Mouse (Mus musculus) urinary bladder, postnatal 10 days (tissue): ENCODE data around the gene Bod1.
A peak's percentile ranks its signal among the peaks of the same experiment; 100 is the strongest.

Source experiments
- DNase-seq: peaks from one replicate; pipeline ENCODE4 v3.0.0; 2022; ENCODE audit warnings: low spot score

The Bod1 gene

DNA sequence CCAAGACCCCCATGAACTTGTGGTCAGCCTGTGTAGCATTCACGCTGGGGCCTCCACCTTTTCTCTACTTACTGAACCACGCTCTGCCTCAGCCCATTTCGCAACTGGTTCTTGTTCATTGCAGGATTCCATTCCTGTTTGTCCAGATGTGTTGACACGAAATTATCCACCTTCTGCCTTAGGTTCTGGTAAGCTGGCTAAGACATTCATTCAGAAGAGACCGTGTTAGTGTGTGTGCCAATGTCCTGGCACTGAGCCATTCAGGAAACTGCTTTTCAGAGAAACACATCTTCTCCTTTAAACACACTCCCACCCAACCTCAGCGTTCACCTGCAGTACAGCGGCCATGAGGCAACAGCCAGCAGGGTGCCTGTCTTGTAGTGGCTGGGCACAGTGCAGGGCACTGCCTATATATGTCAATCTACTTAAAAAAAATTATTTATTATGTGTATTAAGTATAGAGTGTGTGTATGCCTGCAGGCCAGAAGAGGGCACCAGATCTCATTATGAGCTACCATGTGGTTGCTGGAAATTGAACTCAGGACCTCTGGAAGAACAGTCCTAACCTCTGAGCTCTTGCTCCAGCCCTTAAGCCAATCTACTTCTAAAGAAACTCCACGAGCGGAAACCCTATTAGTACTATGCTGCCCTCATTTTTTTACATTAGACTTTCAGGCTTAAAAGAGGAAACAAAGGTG is 2.4 kb downstream of the Bod1 start:
- no peak for DNase-seq

- DNase-seq: no peak
Measured at GRCm38 (mm10) chr11:31664186-31664585, 7.5 kb downstream of the Bod1 start.

- DNase-seq: no peak
Measured at GRCm38 (mm10) chr11:31663501-31663900, 8.2 kb downstream of the Bod1 start.

DNA sequence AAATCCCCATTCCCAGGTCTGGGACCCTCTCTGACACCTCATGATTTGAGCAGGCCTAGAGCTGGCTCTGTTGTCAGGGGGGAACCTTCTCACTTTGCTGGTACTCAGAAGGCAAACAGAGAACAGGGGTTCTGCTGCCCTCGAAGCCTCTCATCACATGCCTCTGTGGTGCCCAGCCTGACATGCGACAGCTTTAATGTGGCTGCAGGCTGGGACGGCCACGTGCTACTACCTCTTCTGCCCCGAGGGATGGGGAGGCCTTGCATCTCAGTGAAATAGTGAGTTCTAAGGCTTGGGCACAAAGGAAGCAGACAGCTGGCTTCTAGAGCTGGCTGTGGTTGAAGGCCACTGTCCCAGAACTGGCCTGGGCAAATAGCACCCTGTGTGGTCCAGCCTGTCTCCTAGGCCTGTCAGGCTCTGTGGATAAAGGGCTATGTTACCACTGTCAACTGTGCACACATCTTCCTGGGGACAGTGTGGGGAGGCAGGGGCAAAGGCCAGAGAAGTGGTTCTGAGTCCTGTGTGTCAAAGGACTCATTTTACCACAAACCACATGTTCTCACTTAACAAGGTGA is 8.7 kb downstream of the Bod1 start:
- no peak for DNase-seq

DNA sequence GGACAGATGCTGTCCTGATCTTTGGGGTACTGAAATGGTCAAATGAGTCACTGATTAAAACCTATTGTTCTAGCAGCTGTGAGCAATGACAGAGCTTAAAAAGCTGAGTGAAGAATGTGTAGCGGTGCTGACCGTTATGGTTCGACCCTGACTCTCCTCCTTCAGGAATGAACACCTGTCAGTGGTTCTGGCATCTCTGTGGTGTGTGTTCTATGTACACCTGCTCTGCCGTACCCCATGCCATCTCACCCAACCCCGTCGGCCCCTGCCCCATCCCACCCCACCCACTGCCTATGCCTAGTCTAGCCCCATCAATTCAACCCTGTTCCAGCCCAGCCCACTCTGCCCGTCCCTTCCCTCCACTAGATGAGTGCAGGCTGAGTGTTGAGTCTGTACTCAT is 9.5 kb downstream of the Bod1 start:
- no peak for DNase-seq

DNA sequence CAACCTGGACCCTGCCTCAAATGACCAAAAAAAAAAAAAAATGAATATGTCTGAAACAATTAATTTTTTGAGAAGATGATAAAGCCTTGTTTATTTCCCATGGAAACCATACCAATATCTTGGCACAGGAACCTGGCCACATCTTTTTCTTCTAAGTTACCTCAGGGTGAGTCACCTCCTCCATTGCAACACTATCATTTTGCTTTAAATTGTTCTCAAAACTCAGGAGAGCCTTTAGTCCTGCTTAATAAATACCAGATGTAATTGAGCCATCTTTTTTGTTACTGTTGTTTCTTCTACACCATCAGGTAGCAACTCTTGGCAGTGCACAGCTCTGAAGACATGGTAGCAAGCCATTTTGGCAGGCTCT is 13.9 kb downstream of the Bod1 start:
- DNase-seq: no peak

GRCm38 (mm10) chr11:31657168-31657805 is 14.4 kb downstream of the Bod1 start:
- no peak for DNase-seq

- no peak for DNase-seq
Measured at GRCm38 (mm10) chr11:31649507-31649906, 22.2 kb downstream of the Bod1 start.

GRCm38 (mm10) chr11:31647268-31647667 is 24.4 kb downstream of the Bod1 start:
- DNase-seq: no peak

- DNase-seq: no peak
Measured at GRCm38 (mm10) chr11:31646571-31646970, 25.1 kb downstream of the Bod1 start.

DNA sequence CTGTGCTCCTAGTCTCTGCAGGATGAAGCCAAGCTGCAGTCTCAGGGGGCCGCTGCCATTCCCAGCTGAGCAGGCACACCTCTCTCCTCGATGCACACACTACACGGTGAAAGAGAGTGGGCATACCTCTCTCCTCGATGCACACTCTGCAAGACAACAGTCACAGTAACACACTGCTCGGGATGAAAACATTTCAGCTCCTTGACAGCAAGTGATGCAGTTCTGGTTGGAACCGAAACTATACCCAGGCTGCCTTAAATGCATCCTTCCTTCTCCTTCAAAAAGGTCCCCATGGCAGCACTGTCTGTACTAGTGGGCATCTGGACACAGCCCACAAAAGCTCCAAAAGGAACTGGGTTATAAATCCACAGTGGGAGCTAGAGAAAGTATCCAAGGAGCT is 28.6 kb downstream of the Bod1 start:
- DNase-seq: no peak

- no peak for DNase-seq
Measured at GRCm38 (mm10) chr11:31641066-31641810, 30.4 kb downstream of the Bod1 start.

DNA sequence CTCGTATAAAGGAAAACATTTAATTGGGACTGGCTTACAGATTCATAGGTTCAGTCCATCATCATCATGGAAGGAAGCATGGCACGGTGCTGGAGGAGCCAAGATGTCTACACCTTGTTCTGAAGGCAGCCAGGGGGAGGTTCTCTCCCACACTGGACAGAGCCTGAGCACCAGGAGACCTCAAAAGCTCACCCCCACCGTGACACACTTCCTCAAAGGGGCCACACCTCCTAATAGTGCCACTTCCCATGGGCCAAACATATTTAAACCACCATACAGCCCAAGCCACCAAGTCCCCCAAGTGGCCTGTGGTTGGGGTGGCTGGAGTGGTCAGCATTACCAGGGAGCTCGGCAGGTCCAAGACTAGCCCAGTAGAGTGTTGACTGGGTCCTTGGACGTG is 31.5 kb downstream of the Bod1 start:
- no peak for DNase-seq

DNA sequence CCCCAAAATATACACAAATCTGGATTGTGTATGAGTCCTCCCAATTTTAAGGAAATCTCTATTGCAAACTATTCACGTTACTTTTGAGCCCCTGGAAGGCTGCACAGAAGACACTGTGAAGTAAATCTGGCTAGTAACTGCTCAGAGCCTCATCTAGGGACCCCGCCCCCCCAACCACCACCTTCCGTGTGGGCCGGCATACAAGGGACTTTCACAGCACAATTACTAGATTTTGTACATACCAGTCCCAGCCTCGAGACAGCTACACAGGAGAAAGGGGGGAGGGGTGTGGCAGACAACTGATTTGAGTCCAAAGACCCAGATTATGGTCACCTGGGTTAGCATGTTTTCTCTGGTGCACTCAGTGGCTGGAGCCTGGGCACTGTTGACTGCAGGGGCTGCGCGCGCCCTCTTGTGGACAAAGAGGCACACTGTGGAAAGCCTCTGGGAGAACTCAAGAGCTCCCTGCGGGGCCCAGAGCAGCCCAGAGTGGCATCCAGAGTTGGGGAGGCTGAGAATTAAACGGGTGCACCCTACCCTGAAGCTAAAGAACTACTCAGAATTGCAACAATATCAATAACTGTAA is 33.8 kb downstream of the Bod1 start:
- DNase-seq: peak; percentile 25

DNA sequence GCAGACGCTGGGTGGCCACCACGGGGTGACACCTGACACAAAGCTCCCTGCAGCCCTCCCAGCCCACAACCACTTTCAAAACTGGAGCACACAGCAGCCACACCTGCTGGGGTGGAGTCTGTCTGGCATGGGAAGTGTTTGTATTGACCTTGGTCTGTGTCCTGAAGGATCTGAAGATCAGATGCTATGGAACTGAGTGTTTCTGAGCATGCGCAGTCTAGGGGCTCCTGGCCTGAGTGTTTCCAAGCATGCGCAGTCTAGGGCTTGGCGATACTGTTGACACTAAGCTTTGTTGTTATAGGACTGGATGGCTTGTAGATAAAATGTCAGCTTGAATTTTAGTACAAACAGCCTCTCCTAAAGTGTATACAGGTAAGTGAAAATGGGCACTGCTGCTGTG is 43.0 kb downstream of the Bod1 start:
- no peak for DNase-seq

- DNase-seq: no peak
Measured at GRCm38 (mm10) chr11:31620796-31621195, 50.9 kb downstream of the Bod1 start.

- no peak for DNase-seq
Measured at GRCm38 (mm10) chr11:31617797-31618196, 53.9 kb downstream of the Bod1 start.

DNA sequence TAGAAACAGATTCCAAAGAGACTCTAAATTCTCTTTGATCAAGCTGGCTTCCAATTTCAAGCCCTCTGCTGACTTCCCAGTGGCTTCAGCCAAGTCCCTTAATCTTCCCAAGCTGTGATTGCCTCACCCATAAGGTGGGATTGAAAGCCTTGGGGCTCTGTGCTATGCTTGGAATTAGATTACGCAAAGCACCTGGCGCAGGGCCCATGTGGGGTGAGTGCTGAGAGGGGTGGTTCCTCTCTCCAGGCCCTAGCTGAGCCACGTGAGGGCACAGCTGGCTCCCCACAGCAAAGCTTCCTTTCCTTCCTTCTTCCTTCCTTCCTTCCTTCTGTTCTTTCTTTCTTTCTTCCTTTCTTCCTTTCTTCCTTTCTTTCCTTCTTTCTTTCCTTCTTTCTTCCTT is 54.4 kb downstream of the Bod1 start:
- DNase-seq: peak; percentile 33

- DNase-seq: no peak
Measured at GRCm38 (mm10) chr11:31616722-31617121, 55.0 kb downstream of the Bod1 start.
